Comparison of ENCODE assay signal across 9 mouse cellular contexts in the genomic region with DNA sequence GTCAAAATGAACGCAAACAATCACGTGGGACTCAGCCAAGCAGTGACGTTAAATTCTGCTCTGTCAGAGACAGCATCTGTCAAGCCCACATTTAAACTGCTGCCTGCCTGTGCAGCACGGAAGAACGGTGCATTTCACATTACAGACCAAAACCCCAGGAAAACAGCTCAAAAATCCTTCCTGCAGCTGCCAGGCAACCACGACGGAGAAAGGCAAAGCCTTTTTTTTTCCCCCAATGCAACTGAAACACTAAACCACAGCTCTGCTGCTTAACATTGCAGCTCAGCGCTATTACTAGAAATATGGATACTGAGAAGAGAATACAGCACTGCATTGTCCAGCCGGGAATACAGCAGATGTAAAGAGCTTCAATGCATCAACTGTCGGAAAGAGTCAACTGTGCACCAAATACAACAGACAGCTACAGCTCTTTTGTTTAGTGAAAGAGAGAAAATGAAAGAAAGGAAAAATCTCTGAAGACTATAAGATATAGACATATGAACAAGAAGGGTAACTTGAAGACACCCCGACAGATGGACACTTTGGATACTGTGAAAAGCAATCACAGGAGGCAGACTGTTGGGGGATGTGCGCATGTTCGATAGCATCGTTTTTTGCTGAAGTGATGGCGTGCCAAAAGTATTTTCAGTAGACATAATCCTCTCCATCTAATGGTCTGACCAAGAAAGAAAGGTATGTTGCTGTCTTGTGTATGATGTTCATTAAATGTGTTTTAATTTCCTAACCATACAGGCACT. TPM values are rescaled to one million over a fixed set of nuclear protein-coding genes. Genes with fewer than 3 reads are reported as not detected.
DNase-seq lines count a peak whose midpoint lies in the region; ATAC-seq and TF ChIP-seq lines count a peak whose summit lies in the region.
"Had no signal": no experiment of that assay in that cellular context is flagged by ENCODE, and none has a peak within 500 bp of the region (broad histone marks: within the 10 kb centered on the region; RNA-seq: fewer than 3 reads in every experiment).

A gene (plus strand): TSS at position 15 of the 758 bp plus-strand sequence.

- intact Hi-C loops in gastrocnemius, adult 2 months (cut with DNase I) = loop anchor here (10.0 kb wide), 2 partner anchors 116 to 336 kb away; no protein-coding TSS in a partner anchor
- intact Hi-C loops in gastrocnemius, postnatal 36 days (cut with DNase I) = loop anchor here (10.0 kb wide), 1 partner anchor 336 kb away; no protein-coding TSS in a partner anchor

- H3K9me3 ChIP-seq in forebrain, embryonic 14.5 days (replicated peaks; ENCODE audit: control insufficient read depth, low read length) = no peaks in the 10 kb centered on the region
- H3K9me3 ChIP-seq in intestine, embryonic 15.5 days = no peaks in the 10 kb centered on the region

- no peaks in the 10 kb centered on the region for H3K27me3 ChIP-seq in forebrain, embryonic 14.5 days (replicated peaks; ENCODE audit: control insufficient read depth, insufficient read depth, low read length)
- H3K27me3 ChIP-seq in intestine, embryonic 15.5 days (replicated peaks) = no peaks in the 10 kb centered on the region
- H3K27me3 ChIP-seq: CH12.LX had no signal

- no peaks in the 10 kb centered on the region; the same call in 1 of the 2 replicates for H3K36me3 ChIP-seq in forebrain, embryonic 14.5 days (ENCODE audit: control insufficient read depth, insufficient read depth, low read length)
- no peaks in the 10 kb centered on the region for H3K36me3 ChIP-seq in intestine, embryonic 15.5 days

- TF ChIP-seq CTCF in gastrocnemius, adult 2 months (IDR thresholded peaks at IDR 0.05) = no peak

- DNase-seq in gastrocnemius, adult 2 months = peak; percentile 23
- no peak for DNase-seq in gastrocnemius, postnatal 36 days
- peak; percentile 55 for DNase-seq in adrenal gland, postnatal 10 days
- DNase-seq in forebrain, embryonic 14.5 days (ENCODE audit: low spot score) = peak; percentile 93
- DNase-seq in right cerebral cortex, postnatal 36 days (ENCODE audit: low spot score in 2 of 2) = peak; percentile 56 to 66
- no peak for DNase-seq in urinary bladder, postnatal 25 days (ENCODE audit: low spot score)

- 20% methylated on average over 15 of the region's 15 CpGs for WGBS in forebrain, embryonic 14.5 days
- WGBS in intestine, embryonic 15.5 days = 54% methylated on average over 15 of the region's 15 CpGs

- peak within 1 kb of the TSS; percentile 66 for H3K4me3 ChIP-seq in gastrocnemius, adult 2 months
- peak within 1 kb of the TSS; percentile 33 for H3K4me3 ChIP-seq in forebrain, embryonic 14.5 days (ENCODE audit: low read depth, low read length)
- no peak within 1 kb of the TSS for H3K4me3 ChIP-seq in intestine, embryonic 15.5 days (replicated peaks)

- H3K4me1 ChIP-seq in forebrain, embryonic 14.5 days (ENCODE audit: control insufficient read depth, insufficient read depth, low read length) = no peaks in the 10 kb centered on the region
- no peaks in the 10 kb centered on the region for H3K4me1 ChIP-seq in intestine, embryonic 15.5 days (replicated peaks)

- H3K9ac ChIP-seq in forebrain, embryonic 14.5 days (ENCODE audit: low read length) = peak within 1 kb of the TSS; percentile 63
- no peak within 1 kb of the TSS for H3K9ac ChIP-seq in intestine, embryonic 15.5 days

- peak; percentile 95 for ATAC-seq in forebrain, embryonic 14.5 days
- ATAC-seq in intestine, embryonic 15.5 days = no peak
- ATAC-seq in megakaryocyte, adult 5-6 weeks (ENCODE audit: poor library complexity, severe bottlenecking) = peak; percentile 51

- H3K27ac ChIP-seq in gastrocnemius, adult 2 months = peak within 1 kb of the TSS; percentile 61
- H3K27ac ChIP-seq in forebrain, embryonic 14.5 days (ENCODE audit: low read depth, low read length) = peak within 1 kb of the TSS; percentile 88
- peak within 1 kb of the TSS; percentile 37; the same call in 1 of the 2 replicates for H3K27ac ChIP-seq in intestine, embryonic 15.5 days

- peak within 1 kb of the TSS; percentile 47 for H3K4me2 ChIP-seq in forebrain, embryonic 14.5 days (ENCODE audit: low read length)
- H3K4me2 ChIP-seq in intestine, embryonic 15.5 days (replicated peaks) = peak within 1 kb of the TSS; percentile 41

RNA-seq across cellular contexts. Expression of the gene that starts here (rescaled TPM):
- under 1 TPM; 0.31 to 0.98 TPM for total RNA-seq in gastrocnemius, adult 2 months (2021)
- total RNA-seq in gastrocnemius, postnatal 36 days (2021) = 1 to 10 TPM in 1 of 2 experiments, under 1 TPM in 1; 0.71 to 1.0 TPM
- 1 to 10 TPM; 3.9 to 4.8 TPM for total RNA-seq in adrenal gland, postnatal 10 days (2021)
- polyA plus RNA-seq in forebrain, embryonic 14.5 days (2014; fragmentation: Nextera tagmentation; extraction: Ambion mirVana) = 5.9 and 8.8 TPM in 2 replicates
- 0.21 and 0.23 TPM in 2 replicates for polyA plus RNA-seq in intestine, embryonic 15.5 days (2015; fragmentation: Nextera tagmentation; extraction: Ambion mirVana)
- not detected in 2 replicates for total RNA-seq in megakaryocyte, adult 5-6 weeks (2015)
- 0.04 TPM in 2 replicates for total RNA-seq in megakaryocyte, adult 5-6 weeks (2017)

Comparison
In these comparisons a context has a peak if more than half of its experiments do, and no peak if none do; other contexts are left out.
1. Peak in DNase-seq, H3K4me3 ChIP-seq and H3K27ac ChIP-seq in gastrocnemius, adult 2 months; RNA of the gene not detected or under 1 TPM.
2. Peak in ATAC-seq in megakaryocyte, adult 5-6 weeks; RNA of the gene not detected or under 1 TPM.
3. DNase-seq: peak in adrenal gland, postnatal 10 days (single experiment), forebrain, embryonic 14.5 days (single experiment) and right cerebral cortex, postnatal 36 days (2 of 2); none in gastrocnemius, postnatal 36 days (0 of 2) and urinary bladder, postnatal 25 days (single experiment).
4. H3K27ac ChIP-seq: peak in every context shown above with its lines; median percentile 88 in forebrain, embryonic 14.5 days; 61 in gastrocnemius, adult 2 months; 37 in intestine, embryonic 15.5 days.